24 mouse cellular contexts compared by ENCODE assay signal in genomic region chr10:67253115-67253514, GRCm38 (mm10). TPM values are rescaled to one million over a fixed set of nuclear protein-coding genes. Genes with fewer than 3 reads are reported as not detected.
DNase-seq lines count a peak whose midpoint lies in the region; ATAC-seq and TF ChIP-seq lines count a peak whose summit lies in the region.
"Had no signal": no experiment of that assay in that cellular context is flagged by ENCODE, and none has a peak within 500 bp of the region (broad histone marks: within the 10 kb centered on the region; RNA-seq: fewer than 3 reads in every experiment).

No protein-coding gene starts in this region.

- no peak overlapping the region for H3K27ac ChIP-seq in heart, embryonic 11.5 days (ENCODE audit: low read depth, low read length)
- 0 out of 2 replicates have a peak overlapping the region, but pooled peaks have one; percentile 15 for H3K27ac ChIP-seq in left cerebral cortex, adult 2 months
- H3K27ac ChIP-seq in neural tube, embryonic 14.5 days (ENCODE audit: low read depth, low read length) = no peak overlapping the region
- H3K27ac ChIP-seq: embryonic facial prominence, embryonic 12.5 days; embryonic facial prominence, embryonic 15.5 days; hindbrain, embryonic 10.5 days; hindbrain, embryonic 14.5 days had no signal

- peak; percentile 68 for DNase-seq in heart, adult 11 months
- DNase-seq in left cerebral cortex, adult 2 months (ENCODE audit: extremely low spot score in 1 of 2, low spot score in 2 of 2) = no peak
- DNase-seq in left cerebral cortex, adult 9 months (ENCODE audit: low spot score in 2 of 2) = no peak
- DNase-seq in spleen, postnatal 10 days (ENCODE audit: low spot score in 2 of 2) = no peak
- DNase-seq: adrenal gland, postnatal 10 days; B cell, adult 2 months; cerebellum, adult 18-20 months; cerebellum, adult 9-11 months; cerebellum, postnatal 25 days; forebrain, postnatal 0 days; heart, postnatal 10 days; heart, postnatal 36 days had no signal

- H3K4me2 ChIP-seq in heart, embryonic 11.5 days = no peak overlapping the region
- no peak overlapping the region for H3K4me2 ChIP-seq in neural tube, embryonic 14.5 days (ENCODE audit: low read depth, low read length)
- H3K4me2 ChIP-seq: embryonic facial prominence, embryonic 12.5 days; embryonic facial prominence, embryonic 15.5 days; heart, embryonic 12.5 days; heart, embryonic 15.5 days; hindbrain, embryonic 14.5 days had no signal

- no peaks in the 10 kb centered on the region for H3K4me1 ChIP-seq in heart, embryonic 11.5 days (ENCODE audit: control insufficient read depth, insufficient read depth, low read length)
- H3K4me1 ChIP-seq in neural tube, embryonic 14.5 days (ENCODE audit: control insufficient read depth, insufficient read depth, low read length) = 0 out of 2 replicates have a peak, but pooled peaks cover 2% of the 10 kb centered on the region
- H3K4me1 ChIP-seq: embryonic facial prominence, embryonic 12.5 days; embryonic facial prominence, embryonic 15.5 days; hindbrain, embryonic 10.5 days had no signal

- no peaks in the 10 kb centered on the region for H3K9me3 ChIP-seq in heart, embryonic 11.5 days (replicated peaks; ENCODE audit: control insufficient read depth, low read length)
- no peaks in the 10 kb centered on the region for H3K9me3 ChIP-seq in neural tube, embryonic 14.5 days (ENCODE audit: control insufficient read depth, low read length)
- H3K9me3 ChIP-seq: embryonic facial prominence, embryonic 12.5 days; embryonic facial prominence, embryonic 15.5 days; G1E; heart, embryonic 12.5 days; heart, embryonic 15.5 days; hindbrain, embryonic 10.5 days had no signal

- H3K9ac ChIP-seq in heart, embryonic 11.5 days (ENCODE audit: low read depth, low read length) = no peak overlapping the region
- H3K9ac ChIP-seq in neural tube, embryonic 14.5 days (replicated peaks; ENCODE audit: low read depth, low read length) = no peak overlapping the region
- H3K9ac ChIP-seq: embryonic facial prominence, embryonic 12.5 days; embryonic facial prominence, embryonic 15.5 days; forebrain, postnatal 0 days; heart, embryonic 12.5 days; heart, embryonic 15.5 days; hindbrain, embryonic 14.5 days had no signal

- no peak for ATAC-seq in heart, embryonic 11.5 days (replicated peaks; ENCODE audit: insufficient number of reproducible peaks, low FRiP score, low TSS enrichment)
- 0 out of 2 replicates have a peak, but pooled peaks have one; percentile 34 for ATAC-seq in neural tube, embryonic 14.5 days (ENCODE audit: low read depth)
- ATAC-seq: forebrain, embryonic 14.5 days; forebrain, postnatal 0 days; Patski had no signal

- no peak overlapping the region for H3K4me3 ChIP-seq in heart, embryonic 11.5 days (ENCODE audit: low read depth, low read length)
- no peak overlapping the region for H3K4me3 ChIP-seq in left cerebral cortex, adult 2 months
- H3K4me3 ChIP-seq in neural tube, embryonic 14.5 days (ENCODE audit: low read depth, low read length) = no peak overlapping the region
- H3K4me3 ChIP-seq: embryonic facial prominence, embryonic 12.5 days; embryonic facial prominence, embryonic 15.5 days; heart, embryonic 12.5 days; heart, embryonic 15.5 days; hindbrain, embryonic 10.5 days had no signal

- H3K27me3 ChIP-seq in heart, embryonic 11.5 days (ENCODE audit: control insufficient read depth, insufficient read depth, low read length) = no peaks in the 10 kb centered on the region
- no peaks in the 10 kb centered on the region for H3K27me3 ChIP-seq in neural tube, embryonic 14.5 days (ENCODE audit: control insufficient read depth, insufficient read depth, low read length)
- H3K27me3 ChIP-seq: CH12.LX; embryonic facial prominence, embryonic 12.5 days; embryonic facial prominence, embryonic 15.5 days; heart, embryonic 12.5 days; heart, embryonic 15.5 days; Patski had no signal

- intact Hi-C loops in left cerebral cortex, adult 2 months (cut with DNase I) = loop anchor here (10.0 kb wide), 1 partner anchor 348 kb away; no protein-coding TSS in a partner anchor

- peaks cover 28% of the 10 kb centered on the region for H3K36me3 ChIP-seq in heart, embryonic 11.5 days (ENCODE audit: control insufficient read depth, insufficient read depth, low read length)
- peaks cover 26% of the 10 kb centered on the region for H3K36me3 ChIP-seq in neural tube, embryonic 14.5 days (ENCODE audit: control insufficient read depth, insufficient read depth, low read length)

- WGBS in heart, embryonic 11.5 days (ENCODE audit: insufficient replicate concordance) = 96% methylated on average over 1 of the region's 1 CpGs
- 77% methylated on average over 1 of the region's 1 CpGs for WGBS in neural tube, embryonic 14.5 days

- no peak for TF ChIP-seq CTCF in left cerebral cortex, adult 2 months (IDR thresholded peaks at IDR 0.05)

RNA-seq across cellular contexts. Expression of gene Nrbf2, which starts 32.0 kb away (rescaled TPM):
- polyA plus RNA-seq in heart, embryonic 11.5 days (2014; fragmentation: Nextera tagmentation; extraction: Ambion mirVana) = 35.7 and 36.1 TPM in 2 replicates
- 10 to 100 TPM; 19.4 to 20.1 TPM for total RNA-seq in left cerebral cortex, adult 2 months (2021)
- polyA plus RNA-seq in neural tube, embryonic 14.5 days (2014; fragmentation: Nextera tagmentation; extraction: Ambion mirVana) = 37.0 and 44.7 TPM in 2 replicates
